ENCODE assay signal across 22 mouse cellular contexts in genomic region chr12:109709661-109710060, GRCm38 (mm10).
DNase-seq lines count a peak whose midpoint lies in the region; ATAC-seq lines count a peak whose summit lies in the region.
"Had no signal": no experiment of that assay in that cellular context is flagged by ENCODE, and none has a peak within 500 bp of the region (broad histone marks: within the 10 kb centered on the region; RNA-seq: fewer than 3 reads in every experiment).

No protein-coding gene starts in this region.

- no peak for ATAC-seq in forebrain, embryonic 14.5 days
- ATAC-seq in hindbrain, embryonic 11.5 days (ENCODE audit: low FRiP score), result no peak
- ATAC-seq: forebrain, postnatal 0 days; midbrain, embryonic 16.5 days had no signal

- DNase-seq in heart, adult 11 months, result peak; percentile 72
- no peak for DNase-seq in heart, adult 8-10 months (ENCODE audit: low spot score)
- DNase-seq in right cerebral cortex, postnatal 25 days, result peak; percentile 2
- DNase-seq in right cerebral cortex, postnatal 10 days (ENCODE audit: low spot score in 2 of 2), result no peak
- peak; percentile 76 to 78 for DNase-seq in cerebellum, postnatal 10 days
- no peak for DNase-seq in forebrain, embryonic 14.5 days (ENCODE audit: low spot score)
- no peak for DNase-seq in hindbrain, embryonic 11.5 days (ENCODE audit: low spot score)
- DNase-seq: adrenal gland, postnatal 25 days; forebrain, postnatal 0 days; kidney, adult 8-10 months; kidney, postnatal 14 days; lung, adult 18-20 months; lung, postnatal 10 days; right cerebral cortex, adult 18-20 months; spleen, adult 18-20 months; thymus, postnatal 14 days had no signal

- H3K9ac ChIP-seq in forebrain, embryonic 14.5 days (ENCODE audit: low read length), result no peak overlapping the region
- H3K9ac ChIP-seq in hindbrain, embryonic 11.5 days (ENCODE audit: low read depth, low read length), result no peak overlapping the region
- H3K9ac ChIP-seq: embryonic facial prominence, embryonic 15.5 days; forebrain, postnatal 0 days; hindbrain, embryonic 15.5 days had no signal

- H3K27me3 ChIP-seq in forebrain, embryonic 14.5 days (replicated peaks; ENCODE audit: control insufficient read depth, insufficient read depth, low read length), result no peaks in the 10 kb centered on the region
- no peaks in the 10 kb centered on the region for H3K27me3 ChIP-seq in hindbrain, embryonic 11.5 days (ENCODE audit: control insufficient read depth, insufficient read depth, low read length)
- H3K27me3 ChIP-seq: embryonic facial prominence, embryonic 15.5 days; hindbrain, embryonic 15.5 days had no signal

- no peaks in the 10 kb centered on the region for H3K4me1 ChIP-seq in forebrain, embryonic 14.5 days (ENCODE audit: control insufficient read depth, insufficient read depth, low read length)
- no peaks in the 10 kb centered on the region for H3K4me1 ChIP-seq in hindbrain, embryonic 11.5 days (replicated peaks; ENCODE audit: control insufficient read depth, insufficient read depth, low read length)
- H3K4me1 ChIP-seq: embryonic facial prominence, embryonic 15.5 days; hindbrain, embryonic 15.5 days; midbrain, embryonic 10.5 days had no signal

- no peak overlapping the region for H3K27ac ChIP-seq in forebrain, embryonic 14.5 days (ENCODE audit: low read depth, low read length)
- H3K27ac ChIP-seq in hindbrain, embryonic 11.5 days (ENCODE audit: low read depth, low read length), result no peak overlapping the region
- H3K27ac ChIP-seq: embryonic facial prominence, embryonic 15.5 days; hindbrain, embryonic 15.5 days; midbrain, embryonic 10.5 days had no signal

- no peaks in the 10 kb centered on the region for H3K9me3 ChIP-seq in forebrain, embryonic 14.5 days (replicated peaks; ENCODE audit: control insufficient read depth, low read length)
- no peaks in the 10 kb centered on the region for H3K9me3 ChIP-seq in hindbrain, embryonic 11.5 days (ENCODE audit: control insufficient read depth, low read length)
- H3K9me3 ChIP-seq: embryonic facial prominence, embryonic 15.5 days; hindbrain, embryonic 15.5 days; midbrain, embryonic 10.5 days had no signal

- peaks cover 10% of the 10 kb centered on the region; the same call in 1 of the 2 replicates for H3K36me3 ChIP-seq in forebrain, embryonic 14.5 days (ENCODE audit: control insufficient read depth, insufficient read depth, low read length)
- peaks cover 6% of the 10 kb centered on the region; the same call in 1 of the 2 replicates for H3K36me3 ChIP-seq in hindbrain, embryonic 11.5 days (ENCODE audit: control insufficient read depth, insufficient read depth, low read length)

- no peak overlapping the region for H3K4me2 ChIP-seq in forebrain, embryonic 14.5 days (ENCODE audit: low read length)
- H3K4me2 ChIP-seq in hindbrain, embryonic 11.5 days (replicated peaks; ENCODE audit: low read depth, low read length), result no peak overlapping the region
- H3K4me2 ChIP-seq: embryonic facial prominence, embryonic 15.5 days; heart, embryonic 11.5 days; hindbrain, embryonic 15.5 days had no signal

- no peak overlapping the region for H3K4me3 ChIP-seq in forebrain, embryonic 14.5 days (ENCODE audit: low read depth, low read length)
- H3K4me3 ChIP-seq in hindbrain, embryonic 11.5 days (ENCODE audit: low read depth, low read length), result no peak overlapping the region
- H3K4me3 ChIP-seq: embryonic facial prominence, embryonic 15.5 days; hindbrain, embryonic 15.5 days; midbrain, embryonic 10.5 days; myocyte had no signal

- WGBS in forebrain, embryonic 14.5 days, result 94% methylated on average over 5 of the region's 5 CpGs
- 95% methylated on average over 5 of the region's 5 CpGs for WGBS in hindbrain, embryonic 11.5 days

Comparison
In these comparisons a context has a peak if more than half of its experiments do, and no peak if none do; other contexts are left out.
1. DNase-seq: peak in heart, adult 11 months (single experiment), right cerebral cortex, postnatal 25 days (single experiment) and cerebellum, postnatal 10 days (2 of 2); none in heart, adult 8-10 months (single experiment), right cerebral cortex, postnatal 10 days (0 of 2), forebrain, embryonic 14.5 days (single experiment) and hindbrain, embryonic 11.5 days (single experiment).